Mouse (Mus musculus) inflammation-experienced regulatory T-cells, adult 16 weeks (primary cell): ENCODE results near the gene Zbed5. TPM values are rescaled to one million over a fixed set of nuclear protein-coding genes. Genes with fewer than 3 reads are reported as not detected.

Experiments
- polyA plus RNA-seq: library from polyadenylated mRNA; unstranded; fragments of 100-300 nt; shearing (Covaris generic); gene quantifications from one replicate; pipeline ENCODE4 v1.2.1, GENCODE M21; 2017

The Zbed5 gene
- 2.7 TPM for polyA plus RNA-seq

GRCm38 (mm10) chr5:129895198-129896088 lies at the start of gene Zbed5:
Gene Zbed5 (plus strand): TSS chr5:129895723.

DNA sequence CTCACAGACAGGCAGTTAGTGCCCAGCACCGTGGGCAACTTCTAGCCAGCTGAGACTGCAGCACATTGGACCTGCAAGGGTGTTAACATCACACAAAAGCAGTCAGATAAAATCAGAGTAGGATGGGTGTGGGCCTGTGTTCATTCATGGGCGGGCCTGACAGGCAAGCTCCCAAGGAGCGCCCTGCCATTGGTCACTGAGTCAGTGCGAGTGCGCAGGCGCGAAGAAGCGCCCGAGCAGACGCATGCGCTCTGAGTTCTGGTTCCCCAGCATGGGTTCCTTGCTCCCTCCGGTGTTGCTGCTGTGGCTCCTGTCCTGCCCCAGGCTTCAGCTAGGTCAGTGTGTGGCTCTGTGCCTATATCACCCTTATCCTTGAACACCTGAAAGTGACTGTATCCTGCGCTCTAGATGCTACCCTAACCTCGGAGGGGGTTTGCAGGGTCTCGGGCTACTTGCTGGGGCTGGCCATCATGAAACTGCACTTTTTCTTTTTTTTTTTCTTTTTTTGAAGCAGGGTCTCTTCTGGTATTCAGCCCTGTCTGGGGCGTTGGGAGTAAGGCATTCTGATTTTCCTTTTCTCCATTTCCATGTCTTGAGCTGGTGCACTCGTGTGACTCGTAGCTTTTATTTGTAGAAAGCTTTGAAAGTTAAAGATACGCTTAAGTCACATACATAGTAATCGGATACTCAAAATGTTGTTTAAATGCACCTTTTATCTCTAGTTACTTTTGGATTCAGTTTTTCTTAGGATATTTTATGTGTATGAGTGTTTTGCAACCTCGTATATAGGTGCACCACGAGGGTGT lies 48.6 kb upstream of the Zbed5 start, which contains the start of gene Sumf2:
Gene Sumf2, plus strand, starts transcription at position 235 of the 806 bp plus-strand sequence.

GRCm38 (mm10) chr5:129886911-129887636 lies 8.4 kb upstream of the Zbed5 start, which contains the start of gene Chchd2:
Gene Chchd2 (minus strand): TSS chr5:129887470.

GRCm38 (mm10) chr5:129898449-129898848 lies 2.9 kb downstream of the Zbed5 start, which contains the start of gene Phkg1:
Gene Phkg1 (minus strand): TSS chr5:129898549.

DNA sequence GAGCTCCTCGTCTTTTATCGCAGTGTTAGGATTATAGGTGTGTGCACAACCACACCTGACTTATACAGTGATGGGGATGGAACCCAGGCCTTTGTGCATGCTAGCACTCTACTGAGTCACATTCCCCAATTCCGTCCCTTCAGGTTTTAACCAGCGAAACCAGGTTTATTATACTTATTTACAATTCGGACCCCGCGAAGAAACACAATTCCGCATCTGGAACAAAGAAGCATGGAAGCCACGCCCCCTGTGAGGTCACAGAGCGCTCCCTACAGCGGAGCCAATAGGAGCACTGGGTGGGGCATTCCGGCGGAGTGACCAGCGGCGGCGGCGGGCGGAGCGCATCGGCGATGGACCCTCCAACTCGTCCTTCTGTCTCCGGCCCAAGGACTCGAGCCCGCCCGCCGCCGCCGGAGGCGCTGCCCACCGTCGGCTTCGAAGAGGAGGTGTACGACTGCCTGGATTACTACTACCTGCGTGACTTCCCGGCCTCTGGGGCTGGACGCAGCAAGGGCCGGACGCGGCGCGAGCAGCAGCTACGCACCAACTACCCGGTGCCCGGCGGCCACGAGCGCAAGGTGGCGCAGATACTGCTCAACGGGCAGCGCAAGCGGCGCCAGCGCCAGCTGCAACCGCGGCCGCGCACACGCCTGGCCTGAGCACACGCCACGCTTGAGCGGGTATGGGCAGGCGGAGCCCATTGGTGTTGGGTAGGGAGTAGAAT lies 12.9 kb downstream of the Zbed5 start, which contains the start of gene Nupr1l:
Gene Nupr1l, plus strand, starts transcription at position 299 of the 724 bp plus-strand sequence.

DNA sequence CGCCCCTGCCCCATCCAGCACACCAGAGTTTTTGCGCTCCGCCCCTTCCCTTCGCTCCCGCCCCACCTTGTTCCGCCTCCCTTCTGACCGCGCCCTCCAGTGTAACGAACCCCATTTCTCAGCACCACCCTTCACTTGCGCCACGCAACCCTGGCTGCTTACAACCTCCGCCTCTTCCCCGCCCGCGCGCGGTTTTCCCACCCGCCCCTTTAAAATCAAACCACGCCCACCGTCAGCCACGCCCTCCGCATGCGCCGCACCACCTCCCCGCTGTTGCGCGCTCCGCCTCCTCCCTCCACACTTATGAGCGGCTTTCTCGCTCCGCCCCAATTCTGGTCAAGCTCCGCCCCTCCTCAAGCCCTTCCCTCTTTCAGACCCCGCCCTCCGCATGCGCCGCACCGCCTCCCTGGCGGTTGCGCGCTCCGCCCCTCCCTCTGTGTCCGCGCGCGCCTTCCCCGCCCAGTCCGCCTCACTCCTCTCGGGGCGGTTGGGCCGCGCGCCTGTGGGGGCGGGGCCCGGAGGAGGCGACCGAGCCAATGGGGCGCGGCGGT lies 46.0 kb downstream of the Zbed5 start, which contains the start of gene Vkorc1l1:
Gene Vkorc1l1, plus strand, starts transcription at position 476 of the 551 bp plus-strand sequence.

Other genes starting within 250 kb of the Zbed5 start
- gene Zfp11, start 225.6 kb upstream of the Zbed5 start, polyA plus RNA-seq = 4.8 TPM
- gene Sept14, start 187.2 kb upstream of the Zbed5 start, polyA plus RNA-seq = not detected
- 127 TPM for gene Mrps17, start 180.2 kb upstream of the Zbed5 start, polyA plus RNA-seq
- gene Nipsnap2, start 170.7 kb upstream of the Zbed5 start, polyA plus RNA-seq = 32.4 TPM
- 70.0 TPM for gene Psph, start 108.3 kb upstream of the Zbed5 start, polyA plus RNA-seq
- 34.8 TPM for gene Sumf2, start 48.7 kb upstream of the Zbed5 start, polyA plus RNA-seq
- 481 TPM for gene Chchd2, start 8.3 kb upstream of the Zbed5 start, polyA plus RNA-seq
- 0.13 TPM for gene Phkg1, start 2.8 kb downstream of the Zbed5 start, polyA plus RNA-seq
- not detected for gene Nupr1l, start 12.8 kb downstream of the Zbed5 start, polyA plus RNA-seq
- 7.3 TPM for gene Vkorc1l1, start 46.2 kb downstream of the Zbed5 start, polyA plus RNA-seq
- gene Gusb, start 107.3 kb downstream of the Zbed5 start, polyA plus RNA-seq = 63.8 TPM
- 98.1 TPM for gene Asl, start 133.5 kb downstream of the Zbed5 start, polyA plus RNA-seq
- 53.4 TPM for gene Crcp, start 133.6 kb downstream of the Zbed5 start, polyA plus RNA-seq
- gene Tpst1, start 177.6 kb downstream of the Zbed5 start, polyA plus RNA-seq = 2.4 TPM
- gene Kctd7, start 249.1 kb downstream of the Zbed5 start, polyA plus RNA-seq = 6.8 TPM